Mouse (Mus musculus): ENCODE data around the gene Mmp19.
A peak's percentile ranks its signal among the peaks of the same experiment; 100 is the strongest.
"Not testable (repeated sequence)": the region's sequence is repeated elsewhere in the genome, so short reads cannot be mapped to it uniquely, and the experiment has no call there.

The Mmp19 gene

DNA sequence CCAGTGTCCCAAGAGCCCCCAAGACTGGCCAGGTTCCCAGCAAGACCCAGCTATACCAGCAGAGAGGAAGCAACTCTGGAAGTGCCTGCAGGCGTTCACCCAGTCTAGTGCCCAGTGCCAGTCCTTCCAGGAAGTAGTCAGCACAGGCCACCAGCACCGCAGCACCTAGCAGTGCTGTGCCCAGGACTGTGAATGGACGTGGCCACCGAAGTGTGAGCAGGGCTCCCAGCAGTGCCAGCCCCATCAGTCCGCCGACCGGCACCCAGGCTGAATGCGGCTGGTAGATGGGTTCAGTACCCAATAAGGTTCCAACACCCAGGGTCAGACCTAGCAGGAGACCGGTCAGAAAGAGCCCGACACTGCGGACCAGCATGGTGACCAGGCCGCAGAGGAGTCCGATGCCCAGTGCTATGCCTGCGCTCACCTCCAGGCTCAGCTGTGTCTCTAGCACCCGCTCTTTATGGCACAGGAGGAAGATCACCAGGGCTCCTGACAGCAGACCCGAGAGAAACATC lies 11.3 kb downstream of the Mmp19 start:
- no peak for DNase-seq (ENCODE audit: low spot score in 2 of 2)

DNA sequence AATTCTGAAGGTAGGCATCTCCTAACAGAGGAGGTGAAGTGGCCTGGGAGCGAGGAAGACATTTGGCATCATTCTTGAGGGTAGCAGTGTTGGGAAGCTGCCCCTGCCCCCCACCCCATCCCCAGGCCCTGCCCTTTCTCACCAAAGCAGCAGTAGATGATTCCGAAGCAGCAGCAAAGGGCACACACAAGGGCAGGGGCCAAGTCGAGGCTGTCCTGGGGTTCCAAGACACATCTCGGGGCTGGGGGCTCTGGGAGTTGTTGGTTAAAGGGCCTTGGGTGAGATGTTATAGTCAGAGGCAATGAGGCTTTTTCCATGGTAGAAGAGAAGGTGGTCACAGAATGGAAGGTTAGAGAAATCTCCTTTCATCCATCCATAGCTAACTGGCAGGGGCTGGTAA lies 12.2 kb downstream of the Mmp19 start:
- DNase-seq (ENCODE audit: low spot score in 2 of 2): no peak

DNA sequence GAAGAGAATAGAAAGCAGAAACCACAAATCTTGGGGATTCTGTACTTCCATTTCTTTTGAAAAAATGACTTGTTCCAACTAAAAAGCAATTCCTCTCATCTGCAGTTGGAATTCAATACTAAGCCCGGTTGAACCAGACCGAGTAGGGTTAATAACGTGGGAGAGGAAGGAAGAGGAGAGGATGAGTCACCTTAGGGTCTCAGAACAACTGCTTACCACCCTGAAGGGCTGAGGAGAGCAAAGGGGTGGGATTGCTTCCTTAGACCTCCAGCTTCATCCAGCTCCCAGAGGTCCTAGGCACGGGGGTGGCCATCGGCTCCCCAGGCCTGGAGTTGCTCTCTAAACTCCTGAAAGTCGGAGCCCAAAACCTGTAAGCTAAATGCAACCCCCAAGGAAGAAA lies 12.7 kb downstream of the Mmp19 start:
- no peak for DNase-seq (ENCODE audit: low spot score in 2 of 2)

DNA sequence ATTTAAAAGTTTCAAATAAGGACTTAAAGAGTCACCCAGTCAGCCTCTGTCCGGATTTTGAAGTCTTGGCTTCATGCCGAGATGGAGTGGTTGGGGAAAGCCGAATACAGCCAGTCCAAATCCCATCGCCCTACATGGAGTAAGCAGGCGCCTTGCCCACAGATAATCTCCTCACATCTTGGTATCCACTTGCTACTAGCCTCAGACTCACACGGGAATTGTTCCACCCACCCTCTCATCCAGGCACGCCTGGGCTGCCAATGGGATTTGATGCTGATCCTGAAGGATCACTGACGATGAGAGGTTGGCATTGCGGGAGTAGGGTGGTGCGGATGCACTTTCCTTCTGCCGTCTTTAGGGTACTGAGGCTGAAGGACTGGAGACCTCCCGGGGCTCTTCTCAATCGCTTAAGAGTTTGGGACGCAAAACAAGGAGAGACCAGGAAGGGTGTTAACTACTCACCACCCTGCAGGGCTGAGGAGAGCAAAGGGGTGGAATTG lies 13.1 kb downstream of the Mmp19 start, which contains the start of gene Dnajc14:
TSS of gene Dnajc14 (plus strand) at position 292 of the 500 bp plus-strand sequence.
- DNase-seq (ENCODE audit: low spot score in 2 of 2): peak; percentile 70 to 72

DNA sequence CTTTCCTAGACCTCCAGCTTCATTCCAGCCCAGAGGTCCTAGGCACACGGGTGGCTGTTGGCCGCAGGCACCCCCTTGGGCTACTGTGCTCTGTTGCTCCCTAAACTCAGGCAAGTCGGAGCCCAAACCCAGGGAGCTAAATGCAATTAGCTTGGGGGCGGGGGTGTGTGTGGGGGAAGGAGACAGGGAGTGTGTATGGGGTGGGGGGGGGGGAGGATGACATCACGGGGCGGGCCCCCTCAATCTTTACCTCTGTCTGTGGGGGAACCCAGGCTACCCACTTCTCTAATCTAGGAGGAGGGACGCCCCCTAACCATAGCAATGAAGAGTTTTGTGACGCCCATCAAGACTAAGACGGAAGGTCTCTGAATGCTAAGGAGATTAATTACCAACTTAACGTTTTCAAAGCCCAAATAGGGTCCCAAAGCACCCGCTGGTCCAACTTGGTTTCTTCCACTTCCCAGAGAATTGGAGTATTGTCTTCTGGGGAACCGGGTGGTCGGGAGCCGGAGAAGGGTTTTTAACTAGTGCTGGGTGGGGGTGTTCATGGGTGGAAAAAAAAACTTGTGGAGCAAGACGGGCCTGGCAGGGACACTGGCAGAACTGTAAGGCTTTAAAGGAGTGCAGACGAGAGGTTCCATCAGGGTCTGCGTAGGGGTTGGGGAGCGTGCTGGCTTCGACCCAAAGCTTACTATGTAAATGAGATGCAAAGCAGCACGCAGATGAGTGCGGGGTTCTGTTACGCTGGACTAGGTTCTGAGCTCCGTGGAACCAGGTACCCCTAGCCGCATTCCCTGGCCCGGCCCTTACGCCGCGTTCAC lies 13.8 kb downstream of the Mmp19 start, which contains the start of gene Tmem198b:
TSS of gene Tmem198b (minus strand) at position 100 of the 821 bp plus-strand sequence.
- DNase-seq (ENCODE audit: low spot score in 2 of 2): peak; percentile 68 to 74

DNA sequence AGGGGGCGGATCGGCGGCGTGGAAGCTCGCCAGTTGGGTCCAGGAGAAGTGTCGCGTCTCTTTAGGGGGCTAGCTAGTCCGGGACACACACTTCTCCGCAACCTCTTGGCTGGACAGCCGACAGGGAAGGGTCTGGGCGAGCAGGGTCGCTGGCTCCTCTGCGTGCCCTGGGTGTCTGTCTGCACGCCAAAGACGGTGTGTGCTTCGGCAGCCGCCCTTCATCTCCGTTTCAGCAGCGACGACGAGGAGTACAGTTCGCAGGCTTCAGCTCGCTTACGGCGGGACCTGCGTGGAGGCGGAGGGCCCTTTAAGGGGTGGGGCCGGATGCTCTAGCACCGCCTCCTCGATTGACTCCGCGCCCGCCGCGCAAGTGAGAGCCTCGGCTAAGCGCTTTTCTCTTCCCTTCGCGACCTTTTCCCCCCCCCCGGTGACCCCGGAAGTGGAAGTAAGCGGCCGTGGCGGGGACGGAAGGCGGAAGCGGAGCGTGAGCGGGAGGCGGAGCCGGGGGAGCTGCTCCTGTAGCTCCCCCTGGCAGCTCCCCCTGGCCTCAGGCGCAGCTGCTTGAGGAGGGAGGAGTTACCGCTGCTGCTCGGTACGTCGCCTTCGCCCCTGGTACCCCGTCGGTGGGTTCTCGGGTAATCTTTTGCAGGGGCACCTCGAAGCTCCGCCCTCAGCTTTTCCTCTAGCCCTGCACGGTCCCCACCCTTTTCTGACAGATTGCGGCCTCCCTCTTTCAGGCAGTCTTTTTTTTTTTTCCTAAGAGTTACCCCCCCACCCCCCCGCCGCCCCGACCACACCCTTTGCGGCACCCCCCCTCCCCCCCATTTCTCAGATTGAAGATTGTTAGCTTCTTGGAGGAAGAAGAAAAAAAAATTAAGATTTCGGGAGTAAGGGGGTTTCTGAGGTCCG lies 14.6 kb downstream of the Mmp19 start:
- DNase-seq (ENCODE audit: low spot score in 2 of 2): peak; percentile 91 to 94

DNA sequence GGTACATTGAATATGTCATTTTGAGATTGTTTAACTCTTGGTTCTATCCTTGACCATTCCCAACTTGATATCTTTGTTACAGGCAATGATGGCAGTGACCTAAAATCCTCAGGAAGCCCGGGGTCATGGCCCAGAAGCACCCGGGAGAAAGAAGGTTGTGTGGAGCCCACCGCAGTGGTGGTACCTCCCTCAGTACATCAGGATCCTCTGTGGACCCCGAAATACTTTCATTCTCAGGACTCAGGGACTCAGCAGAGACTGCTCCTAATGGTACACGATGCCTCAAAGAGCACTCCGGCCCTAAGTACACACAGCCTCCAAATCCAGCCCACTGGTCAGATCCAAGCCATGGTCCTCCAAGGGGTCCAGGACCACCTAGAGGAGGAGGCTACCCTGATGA lies 15.4 kb downstream of the Mmp19 start:
- no peak for DNase-seq (ENCODE audit: low spot score in 2 of 2)

DNA sequence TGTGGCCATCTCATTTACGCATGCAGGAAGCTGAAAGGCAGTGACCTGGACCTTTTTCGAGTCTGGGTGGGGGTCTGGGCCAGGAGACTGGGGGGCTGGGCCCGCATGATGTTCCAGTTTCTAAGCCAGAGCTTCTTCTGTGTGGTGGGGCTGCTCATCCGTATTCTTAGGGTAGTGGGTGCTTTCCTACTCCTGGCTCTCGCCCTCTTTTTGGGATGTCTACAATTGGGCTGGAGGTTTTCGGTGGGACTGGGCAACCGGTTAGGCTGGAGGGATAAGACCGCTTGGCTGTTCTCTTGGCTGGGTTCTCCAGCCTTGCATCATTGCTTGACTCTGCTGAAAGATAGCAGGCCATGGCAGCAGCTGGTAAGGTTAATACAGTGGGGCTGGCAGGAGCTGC lies 16.3 kb downstream of the Mmp19 start:
- no peak for DNase-seq (ENCODE audit: low spot score in 2 of 2)

DNA sequence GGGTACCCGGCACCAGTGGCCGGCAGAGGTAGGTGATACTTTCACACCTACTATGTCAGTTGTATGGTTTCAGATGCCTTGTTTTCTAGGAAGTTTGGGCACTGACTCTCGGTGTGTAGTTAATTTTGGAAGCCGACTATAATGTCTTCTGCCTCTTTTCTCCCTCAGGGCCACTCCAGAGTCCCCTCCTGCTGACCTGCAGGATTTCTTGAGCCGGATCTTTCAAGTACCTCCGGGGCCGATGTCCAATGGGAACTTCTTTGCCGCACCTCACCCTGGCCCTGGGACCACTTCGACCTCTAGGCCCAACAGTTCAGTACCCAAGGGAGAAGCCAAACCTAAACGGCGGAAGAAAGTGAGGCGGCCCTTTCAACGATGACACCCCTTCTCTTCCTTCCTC lies 26.3 kb downstream of the Mmp19 start, which contains the start of gene Sarnp:
TSS of gene Sarnp (plus strand) at position 301 of the 400 bp plus-strand sequence.
- DNase-seq (ENCODE audit: low spot score in 2 of 2): no peak

DNA sequence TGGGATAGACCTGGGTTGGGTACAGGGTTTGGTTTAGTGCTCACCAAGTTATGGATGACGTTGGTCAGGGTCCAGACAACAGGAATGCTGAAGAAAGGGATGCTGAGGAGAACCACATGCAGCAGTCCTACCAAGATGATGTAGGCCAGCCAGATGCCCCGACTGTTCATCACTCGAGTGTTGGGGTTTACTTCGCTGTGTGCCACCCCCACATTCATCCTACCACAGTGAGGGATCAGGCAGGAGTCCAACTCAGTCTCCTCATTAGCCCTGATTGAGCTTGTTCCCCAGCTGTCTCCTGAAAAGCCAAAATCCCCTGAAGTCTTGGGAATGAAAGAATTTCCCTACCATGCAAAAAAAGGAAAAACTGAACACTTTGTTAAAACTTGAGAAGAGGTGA lies 29.5 kb downstream of the Mmp19 start:
- DNase-seq (ENCODE audit: low spot score in 2 of 2): no peak

DNA sequence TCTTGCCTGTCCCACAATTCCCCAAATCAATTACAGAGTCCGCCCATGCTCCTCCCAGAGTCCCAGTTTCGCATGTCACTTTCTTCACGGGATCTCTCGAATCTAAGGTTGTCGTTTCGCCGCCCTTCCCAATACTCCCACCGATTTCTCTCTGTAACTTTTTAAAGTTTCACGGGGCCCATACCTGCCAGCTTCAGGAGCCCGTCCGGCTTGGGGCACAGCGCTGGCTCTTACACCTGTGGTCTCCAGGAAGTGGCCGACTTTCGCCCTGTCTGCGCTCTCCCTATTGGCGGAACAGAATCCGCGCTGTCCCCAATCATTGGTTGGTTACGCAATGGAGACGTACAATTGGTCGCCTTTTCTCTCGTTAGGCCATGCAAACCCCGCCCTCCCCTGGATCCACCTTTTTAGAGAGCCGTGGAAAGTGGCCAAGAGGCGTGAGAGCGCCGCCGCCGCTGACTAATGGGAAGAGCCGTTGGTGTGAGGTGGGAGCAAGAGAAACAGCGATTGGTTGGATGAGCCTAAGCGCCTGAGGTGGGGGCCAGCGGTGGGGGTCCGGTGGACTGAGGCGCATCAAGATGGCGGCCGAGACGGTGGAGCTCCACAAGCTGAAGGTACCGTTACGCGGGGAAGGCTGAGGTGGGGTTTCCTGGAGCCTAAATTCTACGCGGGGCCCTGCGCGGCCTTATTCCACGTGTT lies 30.8 kb downstream of the Mmp19 start, which contains the start of gene Ormdl2:
TSS of gene Ormdl2 (minus strand) at position 288 of the 699 bp plus-strand sequence.
- DNase-seq (ENCODE audit: low spot score in 2 of 2): peak; percentile 99

DNA sequence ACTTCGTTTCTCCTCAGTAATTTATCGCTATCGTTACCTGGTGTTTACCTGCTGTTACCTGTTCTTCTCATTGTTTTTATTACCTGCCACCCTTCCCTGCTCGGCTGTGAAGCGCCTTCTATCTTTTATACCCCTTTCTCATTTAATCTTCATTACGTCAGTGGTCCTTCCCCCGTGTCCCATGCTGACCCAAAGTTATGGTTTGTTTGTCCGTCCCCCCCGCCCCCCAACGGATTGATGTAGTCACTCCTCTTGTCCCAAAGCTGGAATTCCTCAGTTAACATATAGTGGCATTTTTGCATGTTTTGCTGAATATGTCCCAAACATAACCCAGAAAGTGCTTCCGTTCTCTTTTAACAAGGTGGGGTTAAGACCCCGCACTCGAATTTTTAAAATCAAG lies 31.4 kb downstream of the Mmp19 start:
- DNase-seq (ENCODE audit: low spot score in 2 of 2): no peak

DNA sequence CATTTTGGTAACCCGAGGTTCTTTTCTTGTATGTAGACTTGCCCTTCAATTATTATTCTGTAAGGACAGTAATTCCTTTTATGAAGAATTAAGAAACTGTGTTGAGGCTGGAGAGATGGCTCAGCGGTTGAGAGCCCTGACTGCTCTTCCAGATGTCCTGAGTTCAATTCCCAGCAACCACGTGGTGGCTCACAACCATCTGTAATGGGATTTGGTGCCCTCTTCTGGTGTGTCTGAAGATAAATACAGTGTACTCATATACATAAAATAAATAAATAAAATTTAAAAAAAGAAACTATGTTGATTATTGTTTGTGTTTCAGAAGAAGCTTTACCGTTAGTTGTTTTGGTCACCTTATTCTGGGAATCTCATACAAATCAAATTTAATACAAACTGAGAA lies 32.4 kb downstream of the Mmp19 start:
- not testable (repeated sequence) for DNase-seq (ENCODE audit: low spot score in 2 of 2)

DNA sequence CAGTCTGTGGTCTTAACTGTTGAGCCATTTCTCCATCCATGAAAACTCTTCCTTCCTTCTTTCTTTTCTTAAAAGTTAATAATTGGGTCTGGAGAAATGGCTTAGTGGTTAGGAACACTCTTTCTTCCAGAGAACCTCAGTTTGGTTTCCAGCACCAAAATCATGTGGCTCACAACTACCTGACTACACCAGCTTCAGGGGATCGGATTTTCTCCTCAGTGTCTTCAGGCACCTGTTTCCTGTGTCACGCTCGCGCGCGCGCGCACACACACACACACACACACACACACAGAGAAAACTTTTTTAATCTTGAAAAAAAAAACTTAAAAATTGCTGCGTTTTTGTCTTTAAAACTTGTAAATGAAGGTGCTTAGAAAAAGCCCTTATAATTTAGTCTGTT lies 33.1 kb downstream of the Mmp19 start:
- DNase-seq (ENCODE audit: low spot score in 2 of 2): no peak

DNA sequence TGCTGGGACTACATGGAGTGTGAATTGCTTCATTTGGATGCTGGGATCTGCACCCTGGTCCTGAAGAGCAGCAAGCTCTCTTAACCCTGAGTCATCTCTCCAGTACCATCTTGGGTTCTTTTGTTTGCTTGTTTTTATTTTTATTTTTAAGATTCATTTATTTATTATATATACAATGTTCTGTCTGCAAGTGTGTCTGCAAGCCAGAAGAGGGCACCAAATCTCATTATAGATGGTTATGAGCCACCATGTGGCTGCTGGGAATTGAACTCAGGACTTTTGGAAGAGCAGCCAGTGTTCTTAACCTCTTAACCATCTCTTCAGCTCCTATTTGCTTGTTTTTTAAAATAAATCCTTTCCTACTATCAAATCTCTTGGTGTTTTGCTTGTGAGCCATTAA lies 46.7 kb downstream of the Mmp19 start:
- DNase-seq (ENCODE audit: low spot score in 2 of 2): no peak

DNA sequence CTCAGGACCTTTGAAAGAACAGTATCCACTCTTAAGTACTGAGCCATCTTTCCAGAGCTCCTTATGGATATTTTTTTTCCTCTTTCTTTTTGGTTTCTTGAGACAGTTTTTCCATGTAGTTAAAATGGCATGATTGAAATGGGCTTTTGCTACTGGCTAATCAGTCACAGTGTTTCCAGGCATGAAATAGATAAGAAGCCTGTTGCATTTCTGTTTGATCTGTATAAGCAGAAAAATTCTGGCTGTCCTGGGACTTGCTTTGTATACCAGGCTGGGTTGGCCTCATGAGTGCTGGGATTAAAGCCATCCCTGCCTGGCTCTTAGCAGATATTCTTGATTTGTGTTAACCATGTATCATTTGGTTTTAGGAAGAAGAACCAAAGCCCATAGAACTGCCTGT lies 48.7 kb downstream of the Mmp19 start:
- no peak for DNase-seq (ENCODE audit: low spot score in 2 of 2)

DNA sequence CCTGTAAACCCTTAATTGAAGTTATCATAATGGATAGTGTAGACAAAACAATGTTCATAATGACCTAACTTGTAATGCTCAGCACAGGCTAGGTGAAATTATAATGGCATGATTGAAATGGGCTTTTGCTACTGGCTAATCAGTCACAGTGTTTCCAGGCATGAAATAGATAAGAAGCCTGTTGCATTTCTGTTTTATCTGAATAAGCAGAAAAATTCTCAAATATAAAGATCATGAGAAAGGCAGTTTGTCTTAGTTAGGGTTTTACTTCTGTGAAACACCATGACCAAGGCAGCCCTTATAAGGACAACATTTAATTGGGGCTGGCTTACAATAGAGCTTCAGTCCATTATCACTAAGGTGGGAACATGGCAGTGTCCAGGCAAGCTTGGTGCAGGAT lies 49.9 kb downstream of the Mmp19 start:
- no peak for DNase-seq (ENCODE audit: low spot score in 2 of 2)

DNA sequence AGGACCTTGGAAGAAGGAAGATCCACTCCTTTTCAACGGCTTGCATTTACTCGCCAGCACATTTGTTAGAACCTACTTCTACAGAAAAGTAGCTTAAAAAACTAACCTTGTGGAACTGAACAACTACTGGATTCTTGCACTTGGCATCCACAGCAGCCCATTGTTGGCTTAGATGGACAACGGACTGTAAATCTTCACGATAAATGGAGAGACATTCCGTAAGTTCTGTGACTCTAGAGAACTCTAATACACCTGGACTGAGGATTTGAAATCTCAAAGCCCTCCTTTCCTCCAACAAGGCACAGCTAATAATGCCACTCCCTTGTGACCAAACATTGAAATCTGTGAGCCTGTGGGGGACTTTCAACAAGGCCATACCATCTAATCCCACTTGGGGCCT lies 52.5 kb downstream of the Mmp19 start:
- no peak for DNase-seq (ENCODE audit: low spot score in 2 of 2)

DNA sequence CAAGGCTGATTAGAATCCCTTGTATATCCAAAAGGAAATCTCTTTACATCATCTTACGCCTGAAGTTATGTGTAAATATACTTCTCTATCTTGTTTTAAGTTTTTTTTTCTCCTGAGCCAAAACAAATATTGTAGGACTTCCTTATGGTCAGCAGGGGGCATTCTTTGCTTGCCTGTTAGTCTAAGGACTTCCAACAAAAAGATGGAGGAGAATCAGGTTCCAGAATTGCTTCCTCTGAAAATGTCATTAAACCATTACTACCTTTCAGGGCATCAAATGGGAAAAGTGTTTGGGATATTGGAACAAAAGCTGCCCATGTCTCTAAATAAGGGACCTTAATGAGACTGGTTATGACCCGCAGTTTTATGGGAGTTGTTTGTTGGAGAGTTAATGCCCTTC lies 54.8 kb downstream of the Mmp19 start:
- DNase-seq (ENCODE audit: low spot score in 2 of 2): no peak

DNA sequence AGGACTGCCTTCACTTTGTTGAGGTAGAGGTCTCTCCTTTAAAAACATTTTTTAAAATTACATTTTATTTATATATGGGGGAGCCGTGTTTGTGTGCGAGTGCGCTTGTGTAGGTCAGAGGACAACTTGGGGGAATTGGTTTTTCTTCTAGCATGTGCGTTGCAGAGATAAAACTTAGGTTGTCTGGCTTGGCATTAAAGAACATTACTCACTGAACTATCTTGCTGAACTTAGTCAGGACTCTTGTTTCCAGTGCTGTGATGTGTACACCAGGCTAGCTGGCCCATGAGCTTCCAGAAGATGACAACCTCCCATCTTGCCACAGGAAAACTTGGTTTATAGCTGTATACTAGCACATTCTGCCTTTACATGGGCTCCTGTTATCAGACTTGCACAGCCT lies 56.0 kb downstream of the Mmp19 start:
- no peak for DNase-seq (ENCODE audit: low spot score in 2 of 2)

DNA sequence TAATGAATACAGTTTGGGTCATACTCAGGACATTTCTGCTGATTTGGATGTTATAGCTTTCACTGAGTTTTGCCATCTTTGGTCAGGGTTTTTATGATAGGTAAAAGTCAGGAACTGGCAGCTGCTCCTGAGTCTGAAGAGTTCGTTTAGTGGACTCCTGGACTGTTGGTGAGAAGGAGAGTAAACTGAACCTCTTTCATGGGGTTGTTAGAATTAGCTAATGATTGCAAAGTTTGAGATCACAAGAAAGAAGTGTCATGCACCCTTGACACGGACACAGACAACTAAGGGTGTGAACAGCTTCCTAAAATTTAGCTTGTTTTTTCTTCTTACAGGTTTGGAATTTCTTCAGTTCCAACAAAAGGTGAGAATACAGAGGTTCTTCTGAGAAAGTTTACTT lies 57.7 kb downstream of the Mmp19 start:
- no peak for DNase-seq (ENCODE audit: low spot score in 2 of 2)

All from right cerebral cortex, adult 2 months (tissue).